Mouse (Mus musculus): ENCODE data around the gene Mtor.

- no peak for TF ChIP-seq CTCF (IDR thresholded peaks at IDR 0.05; ENCODE audit: low read depth)
- no peak for TF ChIP-seq EP300 (optimal IDR thresholded peaks at IDR 0.05)
These were observed 59.2 kb downstream of the Mtor start for GRCm38 (mm10) chr4:148507585-148507984.
